Mouse (Mus musculus) MEL (cell line): ENCODE data around the gene Myl4. TPM values are rescaled to one million over a fixed set of nuclear protein-coding genes. Genes with fewer than 3 reads are reported as not detected.

Source experiments
- DNase-seq: peaks from one replicate; pipeline ENCODE4 v3.0.0; 2011; ENCODE audit warnings: low read depth, low spot score
- H3K27ac ChIP-seq: 2 replicates; pipeline ENCODE4 v1.5.1; 2012; ENCODE audit warnings: low read depth, mild to moderate bottlenecking, control low read depth, low read length, moderate library complexity; ENCODE audit not compliant: control insufficient read depth
- H3K27me3 ChIP-seq, 2 experiments: fragments of 150-350 bp in 1 of 2; sonication (generic) in 1 of 2; 2 replicates each; pipeline ENCODE4 v1.6.1; 2012; ENCODE audit warnings: low read length in 2 of 2, mild to moderate bottlenecking in 2 of 2, improper control_type of control experiment in 1 of 2, moderate library complexity in 1 of 2; ENCODE audit not compliant: insufficient read depth in 2 of 2, control insufficient read depth in 1 of 2
- H3K36me3 ChIP-seq, 2 experiments: 2 replicates each; pipeline ENCODE4 v1.6.1; 2012 to 2014; ENCODE audit warnings: low read length in 2 of 2, improper control_type of control experiment in 1 of 2, inconsistent platforms in 1 of 2, mild to moderate bottlenecking in 1 of 2; ENCODE audit not compliant: insufficient read depth in 2 of 2, control insufficient read depth in 1 of 2
- H3K4me1 ChIP-seq, 2 experiments: fragments of 150-350 bp in 1 of 2; sonication (generic) in 1 of 2; 2 replicates each; pipeline ENCODE4 v1.6.1; 2012; ENCODE audit warnings: low read length in 2 of 2, improper control_type of control experiment in 1 of 2, mild to moderate bottlenecking in 1 of 2; ENCODE audit not compliant: insufficient read depth in 2 of 2, control insufficient read depth in 1 of 2
- H3K4me3 ChIP-seq, 2 experiments: fragments of 150-350 bp in 1 of 2; sonication (generic) in 1 of 2; 2 replicates each; pipeline ENCODE4 v1.5.1; 2012; ENCODE audit warnings: low read depth in 2 of 2, low read length in 2 of 2, mild to moderate bottlenecking in 2 of 2, moderate library complexity in 2 of 2, control low read depth in 1 of 2, improper control_type of control experiment in 1 of 2; ENCODE audit not compliant: control insufficient read depth in 1 of 2, insufficient read depth in 1 of 2
- H3K79me2 ChIP-seq: 2 replicates; pipeline ENCODE4 v1.6.1; 2012; ENCODE audit warnings: mild to moderate bottlenecking, low read length, moderate library complexity; ENCODE audit not compliant: control insufficient read depth, poor library complexity, insufficient read depth
- H3K9ac ChIP-seq: 2 replicates; pipeline ENCODE4 v1.6.1; 2012; ENCODE audit warnings: low read depth, mild to moderate bottlenecking, control low read depth, low read length, moderate library complexity; ENCODE audit not compliant: control insufficient read depth, poor library complexity, severe bottlenecking
- H3K9me3 ChIP-seq: fragments of 150-350 bp; sonication (generic); replicated peaks from 2 replicates; pipeline ENCODE4 v1.6.1; 2012; ENCODE audit warnings: mild to moderate bottlenecking, low read length, improper control_type of control experiment, moderate library complexity; ENCODE audit not compliant: insufficient read depth
- BHLHE40 ChIP-seq: IDR thresholded peaks from 2 replicates; pipeline ENCODE4 v1.6.1; 2012; ENCODE audit warnings: low read depth, mild to moderate bottlenecking, inconsistent platforms, low read length, improper control_type of control experiment, borderline replicate concordance
- CHD1 ChIP-seq: IDR thresholded peaks from 2 replicates; pipeline ENCODE4 v1.6.1; 2012; ENCODE audit warnings: low read depth, mild to moderate bottlenecking, inconsistent platforms, low read length, improper control_type of control experiment
- CHD2 ChIP-seq: IDR thresholded peaks from 2 replicates; pipeline ENCODE4 v1.6.1; 2011; ENCODE audit warnings: low read length, improper control_type of control experiment
- CTCF ChIP-seq, 3 experiments: IDR thresholded peaks in 2 of 3; conservative IDR thresholded peaks in 1 of 3; 2 replicates each; pipeline ENCODE4 v1.5.1; 2011 to 2012; ENCODE audit warnings: low read length in 3 of 3, low read depth in 2 of 3, mild to moderate bottlenecking in 2 of 3, improper control_type of control experiment in 1 of 3, inconsistent platforms in 1 of 3, mixed read lengths in 1 of 3, moderate library complexity in 1 of 3; ENCODE audit not compliant: control insufficient read depth in 1 of 3, insufficient read depth in 1 of 3, poor library complexity in 1 of 3, severe bottlenecking in 1 of 3
- ELF1 ChIP-seq: IDR thresholded peaks from 2 replicates; pipeline ENCODE4 v1.6.1; 2014; ENCODE audit warnings: low read depth, mild to moderate bottlenecking, inconsistent platforms, low read length, improper control_type of control experiment, moderate library complexity
- EP300 ChIP-seq, 2 experiments: IDR thresholded peaks; 2 replicates each; pipeline ENCODE4 v1.6.1; 2011; ENCODE audit warnings: improper control_type of control experiment in 2 of 2, low read length in 2 of 2, low read depth in 1 of 2, mild to moderate bottlenecking in 1 of 2
- ETS1 ChIP-seq: IDR thresholded peaks from 2 replicates; pipeline ENCODE4 v1.6.1; 2012; ENCODE audit warnings: low read depth, mild to moderate bottlenecking, inconsistent platforms, low read length, improper control_type of control experiment, moderate library complexity
- GABPA ChIP-seq: IDR thresholded peaks from 2 replicates; pipeline ENCODE4 v1.6.1; 2012; ENCODE audit warnings: low read depth, mild to moderate bottlenecking, inconsistent platforms, low read length, improper control_type of control experiment, moderate library complexity
- GATA1 ChIP-seq: IDR thresholded peaks from 2 replicates; pipeline ENCODE4 v1.6.1; 2011; ENCODE audit warnings: low read depth, low read length, improper control_type of control experiment
- HCFC1 ChIP-seq: IDR thresholded peaks from 2 replicates; pipeline ENCODE4 v1.6.1; 2012; ENCODE audit warnings: low read depth, mild to moderate bottlenecking, inconsistent platforms, low read length, improper control_type of control experiment, moderate library complexity
- JUND ChIP-seq: IDR thresholded peaks from 2 replicates; pipeline ENCODE4 v1.6.1; 2011; ENCODE audit warnings: low read depth, mild to moderate bottlenecking, improper control_type of control experiment, low read length
- KAT2A ChIP-seq: conservative IDR thresholded peaks from 2 replicates; pipeline ENCODE4 v1.6.1; 2012; ENCODE audit warnings: low read depth, low read length, improper control_type of control experiment, inconsistent platforms
- MAFK ChIP-seq: IDR thresholded peaks from 2 replicates; pipeline ENCODE4 v1.6.1; 2011; ENCODE audit warnings: low read depth, mild to moderate bottlenecking, low read length, improper control_type of control experiment, borderline replicate concordance
- MAX ChIP-seq: IDR thresholded peaks from 2 replicates; pipeline ENCODE4 v1.6.1; 2011; ENCODE audit warnings: low read length, improper control_type of control experiment
- MAZ ChIP-seq: IDR thresholded peaks from 2 replicates; pipeline ENCODE4 v1.6.1; 2012; ENCODE audit warnings: low read depth, mild to moderate bottlenecking, inconsistent platforms, low read length, improper control_type of control experiment
- MXI1 ChIP-seq: IDR thresholded peaks from 2 replicates; pipeline ENCODE4 v1.6.1; 2011; ENCODE audit warnings: mild to moderate bottlenecking, low read depth, low read length, improper control_type of control experiment
- MYB ChIP-seq: IDR thresholded peaks from 2 replicates; pipeline ENCODE4 v1.6.1; 2011; ENCODE audit warnings: mild to moderate bottlenecking, low read depth, low read length, improper control_type of control experiment
- MYC ChIP-seq: IDR thresholded peaks from 2 replicates; pipeline ENCODE4 v1.6.1; 2011; ENCODE audit warnings: low read depth, mild to moderate bottlenecking, low read length, improper control_type of control experiment, moderate library complexity
- NELFE ChIP-seq: IDR thresholded peaks from 2 replicates; pipeline ENCODE4 v1.6.1; 2011; ENCODE audit warnings: low read depth, low read length, improper control_type of control experiment
- NRF1 ChIP-seq: IDR thresholded peaks from 2 replicates; pipeline ENCODE4 v1.6.1; 2014; ENCODE audit warnings: low read depth, mild to moderate bottlenecking, inconsistent platforms, low read length, improper control_type of control experiment, moderate library complexity; ENCODE audit not compliant: poor library complexity, insufficient read depth, severe bottlenecking
- POLR2A ChIP-seq, 2 experiments: IDR thresholded peaks; 2 replicates each; pipeline ENCODE4 v1.6.1; 2011 to 2012; ENCODE audit warnings: low read length in 2 of 2, mild to moderate bottlenecking in 2 of 2, control low read depth in 1 of 2, improper control_type of control experiment in 1 of 2, low read depth in 1 of 2, moderate library complexity in 1 of 2; ENCODE audit not compliant: control insufficient read depth in 1 of 2, insufficient read depth in 1 of 2, poor library complexity in 1 of 2
- POLR2AphosphoS2 ChIP-seq: IDR thresholded peaks from 2 replicates; pipeline ENCODE4 v1.6.1; 2011; ENCODE audit warnings: low read length, improper control_type of control experiment
- POLR2AphosphoS5 ChIP-seq: IDR thresholded peaks from 2 replicates; pipeline ENCODE4 v1.6.1; 2012; ENCODE audit warnings: low read depth, borderline replicate concordance, mild to moderate bottlenecking, inconsistent platforms, low read length, moderate library complexity, mixed read lengths
- RAD21 ChIP-seq: IDR thresholded peaks from 2 replicates; pipeline ENCODE4 v1.6.1; 2011; ENCODE audit warnings: mild to moderate bottlenecking, low read depth, low read length, improper control_type of control experiment
- RCOR1 ChIP-seq: IDR thresholded peaks from 2 replicates; pipeline ENCODE4 v1.6.1; 2012; ENCODE audit warnings: low read depth, mild to moderate bottlenecking, inconsistent platforms, low read length, improper control_type of control experiment
- SIN3A ChIP-seq: IDR thresholded peaks from 2 replicates; pipeline ENCODE4 v1.6.1; 2012; ENCODE audit warnings: low read length, improper control_type of control experiment, inconsistent platforms
- SMC3 ChIP-seq: IDR thresholded peaks from 2 replicates; pipeline ENCODE4 v1.6.1; 2011; ENCODE audit warnings: low read depth, low read length, improper control_type of control experiment
- TAL1 ChIP-seq: IDR thresholded peaks from 2 replicates; pipeline ENCODE4 v1.6.1; 2012; ENCODE audit warnings: mild to moderate bottlenecking, inconsistent platforms, low read length, moderate library complexity, mixed read lengths
- TBP ChIP-seq: IDR thresholded peaks from 2 replicates; pipeline ENCODE4 v1.8.0; 2011; ENCODE audit warnings: low read depth, low read length, improper control_type of control experiment
- TCF12 ChIP-seq: IDR thresholded peaks from 2 replicates; pipeline ENCODE4 v1.6.1; 2014; ENCODE audit warnings: low read depth, mild to moderate bottlenecking, inconsistent platforms, low read length, improper control_type of control experiment, moderate library complexity
- UBTF ChIP-seq: IDR thresholded peaks from 2 replicates; pipeline ENCODE4 v1.6.1; 2012; ENCODE audit warnings: low read depth, mild to moderate bottlenecking, inconsistent platforms, low read length, improper control_type of control experiment, moderate library complexity, borderline replicate concordance; ENCODE audit not compliant: insufficient read depth
- USF1 ChIP-seq: IDR thresholded peaks from 2 replicates; pipeline ENCODE4 v1.6.1; 2014; ENCODE audit warnings: low read depth, mild to moderate bottlenecking, inconsistent platforms, low read length, improper control_type of control experiment, moderate library complexity
- ZC3H11A ChIP-seq: IDR thresholded peaks from 2 replicates; pipeline ENCODE4 v1.6.1; 2012; ENCODE audit warnings: low read depth, mild to moderate bottlenecking, inconsistent platforms, low read length, improper control_type of control experiment
- ZKSCAN1 ChIP-seq: IDR thresholded peaks from 2 replicates; pipeline ENCODE4 v1.6.1; 2012; ENCODE audit warnings: low read depth, mild to moderate bottlenecking, inconsistent platforms, low read length, improper control_type of control experiment, moderate library complexity
- ZMIZ1 ChIP-seq: IDR thresholded peaks from 2 replicates; pipeline ENCODE4 v1.6.1; 2012; ENCODE audit warnings: low read depth, mild to moderate bottlenecking, inconsistent platforms, low read length, improper control_type of control experiment, moderate library complexity
- ZNF384 ChIP-seq: IDR thresholded peaks from 2 replicates; pipeline ENCODE4 v1.6.1; 2012; ENCODE audit warnings: low read depth, mild to moderate bottlenecking, inconsistent platforms, low read length, improper control_type of control experiment
- polyA plus RNA-seq, 2 experiments: library from polyadenylated mRNA; stranded (reverse) in 1 of 2; unstranded in 1 of 2; fragments of >175 nt in 1 of 2; fragments of >200 nt in 1 of 2; gene quantifications; 2 replicates each; pipeline versions ENCODE4 v1.2.1 to v1.2.4; 2012; ENCODE audit warnings: low replicate concordance in 2 of 2, low read depth in 1 of 2; ENCODE audit not compliant: insufficient read length in 2 of 2, insufficient read depth in 1 of 2, missing spikeins in 1 of 2
- total RNA-seq: library from RNA; depleted of rRNA; stranded (reverse); fragments of 300-350 nt; gene quantifications from 2 replicates; pipeline ENCODE4 v1.2.3, GENCODE M21; 2012; rRNA removed

Myl4 gene
- total RNA-seq: 0.85 and 1.3 TPM in 2 replicates
- under 1 TPM in 1 of 2 experiments, not detected in 1; 0.29 TPM for polyA plus RNA-seq

- peaks cover 14 to 24% of the 10 kb centered on the region in 2 experiments for H3K4me1 ChIP-seq
- H3K36me3 ChIP-seq: peaks cover 0 to 38% of the 10 kb centered on the region in 2 experiments; a peak in 3 of 4 replicates
- peak within 1 kb of the TSS; percentile 71 for H3K27ac ChIP-seq
- peak within 1 kb of the TSS; percentile 74 to 84 for H3K4me3 ChIP-seq
- H3K27me3 ChIP-seq: no peaks in the 10 kb centered on the region
- DNase-seq: peak; percentile 99
- TF ChIP-seq MYB (peak; percentile 68), CHD2 (no peak), JUND (no peak), MXI1 (0 out of 2 replicates have a peak, but pooled peaks have one; percentile 44), CTCF (IDR thresholded peaks at IDR 0.05 in 2 of 3, conservative IDR thresholded peaks at IDR 0.05 in 1 of 3; ENCODE audit: control insufficient read depth in 1 of 3, insufficient read depth in 1 of 3, low read depth in 2 of 3, low read length in 3 of 3, poor library complexity in 1 of 3, severe bottlenecking in 1 of 3) (no peak), ELF1 (peak; percentile 88), POLR2A (IDR thresholded peaks at IDR 0.05; ENCODE audit: control insufficient read depth in 1 of 2, insufficient read depth in 1 of 2, low read depth in 1 of 2, low read length in 2 of 2, poor library complexity in 1 of 2) (peak; percentile 65 to 91), SIN3A (no peak), MYC (0 out of 2 replicates have a peak, but pooled peaks have one; percentile 69), NELFE (peak; percentile 73), EP300 (IDR thresholded peaks at IDR 0.05; ENCODE audit: low read depth in 1 of 2, low read length in 2 of 2) (peak in 1 of 2 experiments; percentile 40; a peak in 2 of 4 replicates), KAT2A (peak; percentile 82), TCF12 (no peak; the same call in 1 of the 2 replicates), RAD21 (no peak), USF1 (no peak), ZNF384 (no peak), HCFC1 (peak; percentile 68), GABPA (no peak), MAX (peak; percentile 10; the same call in 1 of the 2 replicates), MAZ (peak; percentile 63; the same call in 1 of the 2 replicates), TAL1 (no peak), POLR2AphosphoS5 (no peak), NRF1 (no peak), UBTF (no peak), CHD1 (no peak), MAFK (no peak), SMC3 (no peak), ZC3H11A (no peak), BHLHE40 (no peak), GATA1 (peak; percentile 82), POLR2AphosphoS2 (peak; percentile 55; the same call in 1 of the 2 replicates), RCOR1 (no peak), ETS1 (no peak), ZMIZ1 (peak; percentile 90), ZKSCAN1 (no peak), TBP (peak; percentile 73; the same call in 1 of the 2 replicates)
- H3K9ac ChIP-seq: peak within 1 kb of the TSS; percentile 90
- no peaks in the 10 kb centered on the region for H3K9me3 ChIP-seq
- peaks cover 36% of the 10 kb centered on the region for H3K79me2 ChIP-seq
Observed at GRCm38 (mm10) chr11:104550406-104550974, at the start of gene Myl4, which contains the start of gene Cdc27. TSS of gene Myl4 (plus strand) at chr11:104550663. TSS of gene Cdc27 (minus strand) at chr11:104550620.
